Mouse (Mus musculus) hindbrain, embryonic 11.5 days (tissue): ENCODE results near the gene U2surp. TPM values are rescaled to one million over a fixed set of nuclear protein-coding genes. Genes with fewer than 3 reads are reported as not detected.

ENCODE experiments used
- ATAC-seq: fragments of 200-750 bp; cut with Nextera tagmentation; 2 replicates; pipeline ENCODE4 v1.8.0; 2017; ENCODE audit warnings: mild to moderate bottlenecking, moderate TSS enrichment, moderate library complexity; ENCODE audit not compliant: low FRiP score
- DNase-seq: peaks from one replicate; pipeline ENCODE4 v3.0.0-alpha.2; 2015; ENCODE audit warnings: low spot score
- H3K27ac ChIP-seq: fragments of 300-500 bp; sonication (generic); 2 replicates; pipeline ENCODE4 v1.5.1; 2014; ENCODE audit warnings: mild to moderate bottlenecking, low read depth, low read length
- H3K27me3 ChIP-seq: fragments of 300-500 bp; sonication (generic); 2 replicates; pipeline ENCODE4 v1.6.1; 2014; ENCODE audit warnings: mild to moderate bottlenecking, low read length, moderate library complexity, mixed read lengths; ENCODE audit not compliant: control insufficient read depth, insufficient read depth
- H3K36me3 ChIP-seq: fragments of 300-500 bp; sonication (generic); 2 replicates; pipeline ENCODE4 v1.6.1; 2014; ENCODE audit warnings: mild to moderate bottlenecking, low read length, moderate library complexity, mixed read lengths; ENCODE audit not compliant: control insufficient read depth, insufficient read depth
- H3K4me1 ChIP-seq: fragments of 300-500 bp; sonication (generic); replicated peaks from 2 replicates; pipeline ENCODE4 v1.6.1; 2014; ENCODE audit warnings: low read length, mixed read lengths; ENCODE audit not compliant: control insufficient read depth, insufficient read depth
- H3K4me2 ChIP-seq: fragments of 300-500 bp; sonication (generic); replicated peaks from 2 replicates; pipeline ENCODE4 v1.6.1; 2014; ENCODE audit warnings: mild to moderate bottlenecking, low read depth, low read length
- H3K4me3 ChIP-seq: fragments of 300-500 bp; sonication (generic); 2 replicates; pipeline ENCODE4 v1.5.1; 2014; ENCODE audit warnings: low read depth, low read length
- H3K9ac ChIP-seq: fragments of 300-500 bp; sonication (generic); 2 replicates; pipeline ENCODE4 v1.6.1; 2014; ENCODE audit warnings: low read depth, low read length
- H3K9me3 ChIP-seq: fragments of 300-500 bp; sonication (generic); 2 replicates; pipeline ENCODE4 v1.6.1; 2016; ENCODE audit warnings: low read length; ENCODE audit not compliant: control insufficient read depth
- WGBS: fragments of 180-500 bp; shearing (Covaris S2); extraction: QIAGEN DNeasy Blood & Tissue Kit; methylation state at CpG from one replicate; pipeline ENCODE4 v1.1.7; 2014; 5-methylcytosine and 5-hydroxymethylcytosine counted together
- polyA plus RNA-seq: library from polyadenylated mRNA; unstranded; fragments of >200 nt; fragmentation: Nextera tagmentation; extraction: Ambion mirVana; gene quantifications from 2 replicates; pipeline ENCODE4 v1.2.1, GENCODE M21; 2014

U2surp gene
- polyA plus RNA-seq, 1 experiment from 2014 or later, result 183 TPM

DNA sequence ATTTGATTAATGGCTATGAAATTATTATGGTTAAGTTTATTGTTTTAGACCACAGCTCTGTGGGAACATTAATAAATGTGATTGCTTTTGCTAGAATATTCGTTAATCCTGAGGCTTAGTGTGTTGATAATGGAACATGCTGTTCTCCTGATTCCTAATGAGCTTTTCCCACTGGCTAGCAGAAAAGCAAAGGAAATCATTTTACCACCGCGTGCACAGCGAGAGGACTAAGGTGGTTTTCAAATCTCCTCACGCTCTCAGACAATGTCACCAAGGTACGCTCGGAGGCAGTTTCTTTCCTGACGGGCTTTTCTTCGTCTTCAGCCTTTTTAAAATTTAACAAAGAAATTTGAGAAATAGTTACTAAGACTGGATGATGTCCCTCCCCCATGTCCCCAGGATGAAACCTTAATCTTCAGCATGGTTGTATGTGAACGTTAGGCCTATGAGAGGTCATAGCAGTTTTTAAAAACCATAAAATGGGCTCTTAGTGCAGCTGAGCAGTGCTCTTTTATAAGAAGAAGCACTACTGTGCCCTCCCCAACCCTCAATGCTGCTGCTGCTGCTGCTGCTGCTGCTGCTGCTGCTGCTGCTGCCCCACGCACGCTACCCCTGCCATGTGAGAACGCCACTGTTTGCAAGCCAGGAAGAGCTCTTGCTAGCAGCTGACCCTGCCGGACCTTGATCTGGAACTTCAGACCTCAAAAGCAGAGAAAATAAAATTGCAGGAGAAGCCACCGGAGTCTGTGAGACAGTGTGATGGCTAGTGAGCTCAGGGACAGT lies 30.0 kb upstream of the U2surp start:
- Histone ChIP-seq H3K36me3 (no peaks in the 10 kb centered on the region), H3K9me3 (no peaks in the 10 kb centered on the region), H3K27ac (no peak overlapping the region), H3K4me3 (no peak overlapping the region), H3K4me1 (no peaks in the 10 kb centered on the region), H3K27me3 (no peaks in the 10 kb centered on the region), H3K4me2 (no peak overlapping the region), H3K9ac (no peak overlapping the region)
- no peak for ATAC-seq
- no peak for DNase-seq
- WGBS, result 87% methylated on average over 15 of the region's 15 CpGs

DNA sequence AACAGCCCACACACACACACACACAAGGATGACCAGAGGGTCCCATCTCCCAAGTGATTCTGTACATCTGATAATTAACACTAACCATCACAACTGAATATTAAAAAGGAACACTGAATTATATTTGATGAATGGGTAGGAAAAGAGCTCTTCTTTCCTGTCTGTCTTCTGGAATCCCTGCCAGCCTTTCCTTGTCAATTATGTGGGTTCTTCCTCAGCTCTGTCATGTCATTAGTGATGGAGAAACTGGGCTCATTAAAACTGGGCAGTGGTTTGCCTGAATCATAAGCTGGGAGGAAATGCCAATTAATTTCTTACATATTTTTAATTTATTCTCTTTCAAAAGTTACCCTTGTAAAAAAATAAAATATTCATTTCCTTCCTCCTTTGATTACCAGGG lies 29.4 kb upstream of the U2surp start:
- ATAC-seq (no peak), DNase-seq (no peak)
- Histone ChIP-seq H3K4me1 (no peaks in the 10 kb centered on the region), H3K4me3 (no peak overlapping the region), H3K4me2 (no peak overlapping the region), H3K9ac (no peak overlapping the region), H3K27me3 (no peaks in the 10 kb centered on the region), H3K36me3 (no peaks in the 10 kb centered on the region), H3K27ac (no peak overlapping the region), H3K9me3 (no peaks in the 10 kb centered on the region)

DNA sequence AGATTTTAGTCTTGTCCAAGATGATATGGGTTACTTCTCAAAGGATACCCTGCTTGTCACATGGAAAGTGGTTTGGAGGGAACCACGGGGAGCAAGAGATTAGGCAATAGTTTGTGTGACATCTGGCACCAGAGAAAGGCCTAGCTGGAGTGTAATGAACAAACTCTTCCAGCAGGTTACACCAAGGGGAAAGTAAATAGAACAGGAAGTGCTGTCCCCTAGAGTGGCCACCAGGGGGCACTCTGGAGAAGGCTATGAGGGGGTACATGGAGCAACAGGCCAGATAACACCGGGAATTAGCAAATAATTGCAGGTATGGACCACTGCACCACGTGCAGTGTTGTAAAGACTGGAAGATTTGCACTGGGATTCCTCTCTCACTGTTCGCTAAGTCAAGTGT lies 28.7 kb upstream of the U2surp start:
- no peak for ATAC-seq
- no peaks in the 10 kb centered on the region for H3K4me1 ChIP-seq
- DNase-seq, result peak; percentile 55

DNA sequence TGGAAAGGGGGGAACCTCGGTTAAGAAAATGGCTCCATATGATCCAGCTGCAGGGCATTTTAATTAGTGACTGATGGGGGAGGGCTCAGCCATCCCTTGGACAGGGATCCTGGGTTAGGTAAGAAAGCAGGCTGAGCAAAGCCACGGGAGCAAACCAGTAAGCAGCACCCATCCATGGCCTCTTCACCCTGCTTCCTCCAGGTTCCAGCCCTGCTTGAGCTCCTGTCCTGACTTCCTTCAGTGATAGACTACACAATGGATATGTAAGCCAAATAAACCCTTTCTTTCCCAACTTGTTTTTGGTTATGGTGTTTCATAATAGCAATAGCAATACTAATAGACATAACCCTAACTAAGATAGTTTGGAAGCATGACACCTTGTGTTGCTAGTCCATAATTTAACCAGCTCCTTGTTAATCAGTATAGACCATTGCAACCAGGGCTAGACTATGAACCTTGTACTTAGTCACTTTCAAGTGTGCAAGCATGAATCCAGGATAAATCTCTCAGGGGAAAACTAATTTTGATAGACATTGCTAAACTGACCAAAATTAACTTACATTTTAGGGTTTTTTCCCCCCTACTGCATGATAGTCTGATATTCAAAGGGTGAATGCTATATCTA lies 27.5 kb upstream of the U2surp start:
- Histone ChIP-seq H3K4me1 (no peaks in the 10 kb centered on the region), H3K4me2 (no peak overlapping the region), H3K27ac (no peak overlapping the region), H3K36me3 (no peaks in the 10 kb centered on the region), H3K9me3 (no peaks in the 10 kb centered on the region), H3K27me3 (no peaks in the 10 kb centered on the region), H3K4me3 (no peak overlapping the region), H3K9ac (no peak overlapping the region)
- ATAC-seq, result no peak
- DNase-seq, result no peak
- 74% methylated on average over 2 of the region's 2 CpGs for WGBS

More for the DNA sequence above, 28.7 kb upstream of the U2surp start:
- H3K36me3 ChIP-seq, result no peaks in the 10 kb centered on the region
- no peaks in the 10 kb centered on the region for H3K9me3 ChIP-seq
- no peak overlapping the region for H3K4me2 ChIP-seq
- WGBS, result 64% methylated on average over 4 of the region's 4 CpGs
- H3K4me3 ChIP-seq, result no peak overlapping the region
- H3K27me3 ChIP-seq, result no peaks in the 10 kb centered on the region
- no peak overlapping the region for H3K27ac ChIP-seq
- H3K9ac ChIP-seq, result no peak overlapping the region

DNA sequence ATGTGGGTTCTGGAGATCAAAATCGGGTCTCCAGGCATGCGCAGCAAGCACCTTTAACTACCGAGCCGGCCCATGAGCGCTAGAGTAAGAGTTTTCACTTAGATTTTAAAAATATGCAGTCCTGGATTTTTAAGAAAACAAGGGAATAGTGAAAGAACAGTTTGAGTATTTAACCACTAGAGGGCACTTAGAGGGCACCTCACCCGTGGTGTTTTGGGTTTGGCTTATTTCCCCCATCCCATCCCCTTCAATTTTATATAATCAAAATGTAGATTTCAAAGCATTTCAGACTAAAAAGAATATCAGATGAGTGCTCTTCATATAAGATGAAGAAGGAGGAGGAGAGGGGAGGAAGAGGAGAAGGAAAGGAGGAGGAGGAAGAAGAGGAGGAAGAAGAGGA lies 22.0 kb upstream of the U2surp start:
- Histone ChIP-seq H3K4me1 (no peaks in the 10 kb centered on the region), H3K4me3 (no peak overlapping the region), H3K9ac (no peak overlapping the region), H3K9me3 (no peaks in the 10 kb centered on the region), H3K36me3 (no peaks in the 10 kb centered on the region), H3K27ac (no peak overlapping the region), H3K4me2 (no peak overlapping the region), H3K27me3 (no peaks in the 10 kb centered on the region)
- 43% methylated on average over 6 of the region's 6 CpGs for WGBS
- ATAC-seq, result no peak
- DNase-seq, result no peak

DNA sequence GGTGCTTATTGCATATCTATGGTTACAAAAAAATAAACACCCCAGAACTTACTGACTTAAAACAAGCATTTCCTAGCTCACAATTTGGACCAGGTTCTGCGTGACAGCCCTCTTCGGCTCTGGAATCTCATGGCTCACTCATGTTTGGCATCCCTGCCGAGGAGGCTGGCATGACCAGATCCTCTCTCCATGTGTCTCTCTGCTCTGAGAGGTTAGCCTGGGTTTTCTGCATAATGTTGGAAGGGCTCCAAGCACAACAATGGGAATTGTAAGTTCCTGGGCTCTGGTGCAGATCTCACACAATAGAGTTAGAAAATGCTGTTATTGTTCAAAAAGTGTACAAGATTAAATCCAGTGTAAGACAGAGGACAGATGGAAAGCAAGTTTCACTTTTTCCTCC lies 19.3 kb upstream of the U2surp start:
- WGBS, result 67% methylated on average over 3 of the region's 3 CpGs
- Histone ChIP-seq H3K36me3 (no peaks in the 10 kb centered on the region), H3K4me1 (no peaks in the 10 kb centered on the region), H3K4me3 (no peak overlapping the region), H3K9ac (no peak overlapping the region), H3K27ac (no peak overlapping the region), H3K27me3 (no peaks in the 10 kb centered on the region), H3K9me3 (no peaks in the 10 kb centered on the region), H3K4me2 (no peak overlapping the region)
- ATAC-seq (no peak), DNase-seq (no peak)

DNA sequence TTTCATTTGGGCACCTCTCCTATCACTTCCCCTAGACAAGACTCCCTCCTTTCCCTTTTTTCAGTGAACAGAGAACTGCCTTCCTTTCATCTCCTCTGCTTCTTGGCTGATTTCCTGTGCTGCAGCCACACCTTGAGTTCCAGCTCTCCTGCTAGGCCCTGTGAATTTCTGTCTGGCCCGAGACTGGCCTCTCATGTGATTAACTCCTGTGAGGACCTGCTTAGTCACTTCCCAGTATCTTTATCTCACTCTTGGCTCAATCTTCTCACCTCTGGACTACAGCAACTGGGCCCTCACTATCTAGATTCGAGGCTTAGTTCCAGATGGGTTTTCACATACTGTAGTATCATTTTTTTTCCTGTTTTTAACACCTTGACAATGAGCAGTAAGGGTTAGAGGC lies 15.9 kb upstream of the U2surp start:
- Histone ChIP-seq H3K27me3 (no peaks in the 10 kb centered on the region), H3K4me1 (no peaks in the 10 kb centered on the region), H3K36me3 (no peaks in the 10 kb centered on the region), H3K4me2 (no peak overlapping the region), H3K9me3 (no peaks in the 10 kb centered on the region), H3K4me3 (no peak overlapping the region), H3K27ac (no peak overlapping the region), H3K9ac (no peak overlapping the region)
- no peak for DNase-seq
- ATAC-seq, result no peak
- 68% methylated on average over 2 of the region's 2 CpGs for WGBS

DNA sequence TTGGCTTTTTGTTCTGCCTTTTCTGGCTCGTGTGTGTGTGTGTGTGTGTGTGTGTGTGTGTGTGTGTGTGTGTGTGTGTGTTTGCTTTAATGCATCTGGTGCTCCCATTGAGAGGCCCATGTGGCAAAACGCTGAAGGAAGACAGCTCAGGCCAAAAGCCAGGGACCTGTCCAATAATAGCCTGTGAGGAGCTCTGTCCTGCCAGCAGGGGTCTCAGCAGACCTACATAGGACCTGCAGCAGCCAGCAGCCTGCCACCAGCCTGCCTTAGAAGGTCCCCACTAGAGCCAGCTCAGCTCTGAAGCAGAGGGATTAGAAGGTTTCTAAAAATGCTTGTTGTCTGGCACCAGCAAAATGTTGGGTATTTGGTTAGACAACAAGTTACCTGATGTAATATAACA lies 14.2 kb upstream of the U2surp start:
- ATAC-seq, result 0 out of 2 replicates have a peak, but pooled peaks have one; percentile 51

DNA sequence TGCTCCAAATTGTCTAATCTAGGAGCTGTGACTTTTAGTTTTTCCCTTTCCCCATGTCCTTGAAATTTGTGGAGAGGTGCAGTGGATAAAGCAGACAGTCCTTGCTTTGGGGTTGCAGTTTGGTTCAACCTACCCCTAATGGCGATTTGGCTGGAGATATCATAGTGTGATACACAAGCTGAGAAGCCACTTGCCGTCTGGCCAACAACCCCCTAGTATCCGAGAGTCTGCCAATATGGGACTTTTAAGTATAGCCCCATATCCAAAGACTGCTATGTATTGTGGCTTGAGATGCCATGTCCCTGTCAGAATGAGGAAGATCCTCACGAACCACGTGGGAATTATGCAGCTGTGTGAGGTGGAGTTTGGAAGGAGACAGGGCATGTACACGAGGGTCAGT lies 13.6 kb upstream of the U2surp start:
- no peak for ATAC-seq

More for the DNA sequence above, 14.2 kb upstream of the U2surp start:
- Histone ChIP-seq H3K9ac (no peak overlapping the region), H3K4me3 (no peak overlapping the region), H3K36me3 (no peaks in the 10 kb centered on the region), H3K4me1 (no peaks in the 10 kb centered on the region), H3K27me3 (no peaks in the 10 kb centered on the region), H3K4me2 (no peak overlapping the region), H3K9me3 (no peaks in the 10 kb centered on the region), H3K27ac (no peak overlapping the region)
- WGBS, result 13% methylated on average over 2 of the region's 2 CpGs
- peak; percentile 45 for DNase-seq

More for the DNA sequence above, 13.6 kb upstream of the U2surp start:
- H3K9ac ChIP-seq, result no peak overlapping the region
- H3K4me3 ChIP-seq, result no peak overlapping the region
- no peaks in the 10 kb centered on the region for H3K9me3 ChIP-seq
- H3K36me3 ChIP-seq, result no peaks in the 10 kb centered on the region
- H3K27me3 ChIP-seq, result no peaks in the 10 kb centered on the region
- no peak overlapping the region for H3K27ac ChIP-seq
- no peak for DNase-seq
- 83% methylated on average over 6 of the region's 6 CpGs for WGBS
- H3K4me2 ChIP-seq, result no peak overlapping the region
- H3K4me1 ChIP-seq, result no peaks in the 10 kb centered on the region
